Mouse (Mus musculus) heart, adult 2 months (tissue): Measurements from ENCODE around the gene Runx3. TPM values are rescaled to one million over a fixed set of nuclear protein-coding genes. Genes with fewer than 3 reads are reported as not detected.

ENCODE experiments used
- DNase-seq, 2 experiments: peaks; one replicate each; pipeline ENCODE4 v3.0.0; 2021
- H3K27ac ChIP-seq: fragments of 200-600 bp; 2 replicates; pipeline ENCODE4 v1.8.1; 2022
- H3K27me3 ChIP-seq: fragments of 200-500 bp; 2 replicates; pipeline ENCODE4 v1.6.1; 2012; ENCODE audit warnings: mild to moderate bottlenecking, low read length, inconsistent platforms, mixed read lengths; ENCODE audit not compliant: control insufficient read depth, insufficient read depth
- H3K36me3 ChIP-seq: fragments of 200-500 bp; 2 replicates; pipeline ENCODE4 v1.6.1; 2012; ENCODE audit warnings: low read length, inconsistent platforms; ENCODE audit not compliant: control insufficient read depth, insufficient read depth
- H3K4me1 ChIP-seq: fragments of 200-500 bp; 2 replicates; pipeline ENCODE4 v1.6.1; 2011; ENCODE audit warnings: low read length; ENCODE audit not compliant: control insufficient read depth, insufficient read depth
- H3K4me3 ChIP-seq: fragments of 200-600 bp; 2 replicates; pipeline ENCODE4 v1.8.1; 2022
- H3K79me2 ChIP-seq: fragments of 200-500 bp; replicated peaks from 2 replicates; pipeline ENCODE4 v1.6.1; 2012; ENCODE audit warnings: mild to moderate bottlenecking, inconsistent platforms, low read length, moderate library complexity, mixed read lengths; ENCODE audit not compliant: control insufficient read depth, insufficient read depth
- H3K9ac ChIP-seq: fragments of 200-500 bp; 2 replicates; pipeline ENCODE4 v1.6.1; 2012; ENCODE audit warnings: low read depth, mild to moderate bottlenecking, control low read depth, inconsistent platforms, low read length, mixed read lengths
- CTCF ChIP-seq: fragments of 200-600 bp; IDR thresholded peaks from 2 replicates; pipeline ENCODE4 v1.8.1; 2022; ENCODE audit warnings: antibody characterized with exemption, mild to moderate bottlenecking, moderate library complexity
- EP300 ChIP-seq: fragments of 200-500 bp; IDR thresholded peaks from 2 replicates; pipeline ENCODE4 v1.6.1; 2011; ENCODE audit warnings: low read depth, low read length, control low read depth; ENCODE audit not compliant: insufficient read depth
- POLR2A ChIP-seq: fragments of 200-500 bp; IDR thresholded peaks from 2 replicates; pipeline ENCODE4 v1.6.1; 2011; ENCODE audit warnings: mild to moderate bottlenecking, low read depth, low read length, control low read depth; ENCODE audit not compliant: insufficient read depth
- WGBS: fragments of 180-500 bp; shearing (Covaris S2); methylation state at CpG from one replicate; pipeline ENCODE4 v1.1.7; 2018; 5-methylcytosine and 5-hydroxymethylcytosine counted together
- intact Hi-C: fragments of 180-260 bp; cut with DNase I; formaldehyde crosslinking; loops from one replicate; pipeline ENCODE4 v1.15.1; 2025
- polyA plus RNA-seq: library from polyadenylated mRNA; depleted of rRNA; stranded (reverse); fragments of >200 nt; gene quantifications from 2 replicates; pipeline ENCODE4 v1.2.3, GENCODE M21; 2012
- total RNA-seq, 2 experiments: library from RNA; stranded (reverse); gene quantifications; 2 replicates each; pipeline ENCODE4 v1.2.3; 2021

The Runx3 gene
- total and polyA plus RNA-seq, 3 experiments, result 0.39 to 1.2 (median 0.97) TPM

DNA sequence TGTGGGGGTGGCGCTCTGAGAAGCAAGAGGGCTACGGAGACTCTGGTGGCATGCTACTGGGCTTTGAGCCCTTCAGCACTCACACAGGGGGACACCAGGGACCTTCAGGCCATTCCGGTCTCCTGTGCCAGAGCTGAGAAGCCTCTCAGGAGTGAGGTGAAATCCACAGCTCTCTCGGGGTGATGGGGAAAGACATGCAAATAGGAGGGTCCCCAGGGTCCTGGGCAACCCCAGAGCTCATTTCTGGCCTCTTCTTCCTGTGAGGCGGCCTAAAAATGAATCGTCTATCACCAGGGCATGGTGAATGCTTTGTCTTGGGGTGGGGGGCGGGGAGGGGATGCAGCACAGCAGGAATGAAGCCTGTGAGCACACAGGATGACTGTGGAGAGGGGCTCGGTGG, 15.8 kb downstream of the Runx3 start:
- intact Hi-C loops, result no loop called here
- DNase-seq, result no peak
- 58% methylated on average over 8 of the region's 8 CpGs for WGBS
- Histone ChIP-seq H3K27me3 (peaks cover 6% of the 10 kb centered on the region), H3K4me3 (no peak overlapping the region), H3K9ac (no peak overlapping the region), H3K79me2 (no peaks in the 10 kb centered on the region), H3K36me3 (no peaks in the 10 kb centered on the region), H3K27ac (no peak overlapping the region), H3K4me1 (no peaks in the 10 kb centered on the region)
- TF ChIP-seq CTCF, result no peak
- no peak for TF ChIP-seq EP300
- TF ChIP-seq POLR2A, result no peak

DNA sequence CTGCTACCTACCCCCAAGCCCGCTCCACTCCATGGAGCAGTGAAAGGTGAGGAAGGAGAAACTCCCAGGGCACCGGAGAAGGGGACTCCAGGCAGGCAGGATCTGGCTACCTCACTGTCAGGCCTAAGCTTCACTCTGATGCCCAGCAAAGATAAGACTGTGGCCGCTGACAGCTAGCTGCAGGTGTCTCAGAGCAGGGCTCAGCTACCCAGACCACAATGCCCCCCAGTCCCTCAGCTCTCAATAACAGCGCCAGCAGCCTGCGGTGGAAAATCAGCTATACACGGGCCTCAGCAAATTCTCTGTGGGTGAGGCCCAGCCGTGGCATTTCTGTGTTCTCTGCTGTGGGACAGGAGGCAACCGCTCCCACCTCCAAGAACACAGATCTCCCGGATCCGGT, 16.2 kb downstream of the Runx3 start:
- Histone ChIP-seq H3K27me3 (peaks cover 8% of the 10 kb centered on the region), H3K36me3 (no peaks in the 10 kb centered on the region), H3K27ac (no peak overlapping the region), H3K79me2 (no peaks in the 10 kb centered on the region), H3K4me1 (no peaks in the 10 kb centered on the region), H3K9ac (no peak overlapping the region), H3K4me3 (no peak overlapping the region)
- no peak for DNase-seq
- intact Hi-C loops, result no loop called here
- 69% methylated on average over 10 of the region's 10 CpGs for WGBS
- TF ChIP-seq EP300, result no peak

DNA sequence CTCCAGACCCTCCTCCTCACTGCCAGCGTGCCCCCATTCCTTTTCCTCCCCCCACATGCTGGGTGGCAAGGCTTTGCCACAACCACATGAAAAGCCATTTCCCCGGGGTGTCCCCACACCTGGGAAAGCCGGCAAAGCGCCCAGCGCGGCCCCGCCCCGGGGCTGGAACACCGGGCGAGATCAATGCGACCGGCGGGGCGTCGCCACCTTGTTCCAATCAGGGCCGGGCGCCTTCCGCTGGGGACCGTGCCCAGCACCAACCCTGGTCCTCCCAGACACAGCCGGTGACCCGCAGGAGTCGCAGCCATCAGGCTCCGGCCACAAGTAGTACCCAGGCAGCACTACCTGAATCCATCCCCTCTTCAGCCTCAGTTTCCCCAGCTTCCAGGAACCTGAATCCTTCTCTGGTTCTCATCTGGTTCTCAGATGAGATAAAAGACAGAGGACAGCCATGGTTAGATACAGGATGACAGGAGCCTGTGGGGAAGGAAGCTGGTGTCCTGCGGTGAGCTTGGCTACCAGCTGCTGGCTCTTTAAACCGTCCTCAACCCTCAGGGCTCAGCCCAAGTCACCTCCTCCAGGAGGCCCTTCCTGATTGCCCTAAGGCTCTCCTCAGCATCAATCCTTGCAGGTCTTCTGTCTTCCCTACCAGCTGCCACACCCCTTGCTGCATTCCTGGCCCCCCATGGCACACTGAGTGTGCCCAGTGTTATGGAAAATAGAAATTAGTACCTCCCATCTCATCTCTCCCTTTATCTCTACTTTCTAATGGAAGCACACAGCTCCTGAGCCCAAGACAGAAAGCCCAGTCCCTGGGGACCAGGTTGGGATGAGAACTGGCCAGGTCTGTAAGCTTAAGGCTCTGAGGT, 20.4 kb downstream of the Runx3 start:
- Histone ChIP-seq H3K36me3 (no peaks in the 10 kb centered on the region), H3K79me2 (no peaks in the 10 kb centered on the region), H3K4me3 (no peak overlapping the region), H3K27me3 (peaks cover 13% of the 10 kb centered on the region), H3K27ac (no peak overlapping the region), H3K9ac (no peak overlapping the region), H3K4me1 (no peaks in the 10 kb centered on the region)
- no peak for TF ChIP-seq EP300
- no peak for TF ChIP-seq CTCF
- no peak for TF ChIP-seq POLR2A
- no peak for DNase-seq
- WGBS, result 3% methylated on average over 25 of the region's 25 CpGs
- intact Hi-C loops, result no loop called here

DNA sequence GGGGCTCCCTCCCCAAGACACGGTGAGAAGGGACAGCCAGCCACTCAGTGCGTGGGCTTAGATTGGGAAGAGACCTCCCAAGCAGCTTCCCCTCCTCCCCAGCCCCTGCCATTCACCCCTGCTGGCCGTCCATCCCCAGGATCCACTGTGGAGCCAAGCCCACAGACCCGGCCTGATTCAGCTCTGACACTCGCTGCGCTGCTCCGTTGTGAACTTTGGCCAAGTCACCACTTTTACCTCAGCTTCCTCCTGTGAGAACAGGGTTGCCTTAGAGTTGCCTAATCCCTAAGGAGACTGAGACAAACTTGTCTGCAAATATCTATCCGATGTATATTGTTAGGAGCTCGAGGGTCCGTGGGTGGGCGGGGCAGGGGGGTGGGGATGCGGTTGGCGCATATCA, 21.3 kb downstream of the Runx3 start:
- H3K27me3 ChIP-seq, result peaks cover 13% of the 10 kb centered on the region
- no peak for DNase-seq
- H3K9ac ChIP-seq, result no peak overlapping the region
- no peak overlapping the region for H3K27ac ChIP-seq
- intact Hi-C loops, result no loop called here
- H3K4me1 ChIP-seq, result no peaks in the 10 kb centered on the region
- H3K4me3 ChIP-seq, result no peak overlapping the region
- no peaks in the 10 kb centered on the region for H3K79me2 ChIP-seq
- no peak for TF ChIP-seq POLR2A
- TF ChIP-seq CTCF, result no peak
- TF ChIP-seq EP300, result no peak
- no peaks in the 10 kb centered on the region for H3K36me3 ChIP-seq
- 4% methylated on average over 13 of the region's 13 CpGs for WGBS

DNA sequence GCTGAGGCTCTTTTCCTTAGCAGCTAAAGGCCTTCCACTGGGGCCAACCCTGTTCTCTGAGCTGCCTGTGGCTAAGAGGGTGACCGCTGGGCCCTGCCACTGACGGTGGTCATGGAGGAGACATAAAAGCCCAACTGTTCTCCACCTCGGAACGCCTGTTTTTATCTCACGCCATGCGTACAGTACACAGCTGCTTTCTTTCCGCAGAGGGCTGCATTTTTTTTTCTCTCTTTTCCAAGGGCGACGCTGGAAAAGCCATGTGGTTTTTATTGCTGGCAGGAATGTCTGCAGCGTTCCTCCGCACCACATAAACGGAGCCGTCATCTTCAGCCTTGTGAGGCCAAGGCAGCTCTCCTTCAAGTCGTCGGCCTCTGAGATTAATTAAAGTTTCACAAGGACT, 26.3 kb downstream of the Runx3 start:
- WGBS, result 30% methylated on average over 15 of the region's 15 CpGs
- intact Hi-C loops, result no loop called here

DNA sequence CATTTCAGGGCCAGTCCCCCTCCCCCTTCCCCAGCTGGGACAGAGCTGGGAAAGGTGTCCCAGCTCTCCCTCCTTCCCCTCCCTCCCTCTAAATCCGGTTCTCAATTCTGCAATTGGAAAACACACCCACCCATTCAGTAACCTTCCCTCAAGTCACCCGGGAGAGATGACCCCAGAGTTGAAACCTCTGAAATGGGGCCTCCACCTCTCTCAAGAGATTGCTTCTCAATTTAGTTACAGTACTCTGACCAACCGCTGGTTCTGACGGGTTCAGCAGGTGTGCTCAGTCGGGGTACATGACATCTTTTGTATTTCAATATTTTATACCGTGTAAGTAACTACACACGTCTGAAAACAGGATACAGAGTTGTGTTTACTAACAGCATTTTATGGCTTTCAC, 28.2 kb downstream of the Runx3 start:
- TF ChIP-seq POLR2A, result no peak
- intact Hi-C loops, result no loop called here
- Histone ChIP-seq H3K27me3 (peaks cover 31% of the 10 kb centered on the region), H3K4me1 (no peaks in the 10 kb centered on the region), H3K9ac (no peak overlapping the region), H3K4me3 (no peak overlapping the region), H3K36me3 (no peaks in the 10 kb centered on the region), H3K79me2 (no peaks in the 10 kb centered on the region), H3K27ac (no peak overlapping the region)
- WGBS, result 27% methylated on average over 7 of the region's 7 CpGs
- DNase-seq, result no peak

More for the DNA sequence above, 26.3 kb downstream of the Runx3 start:
- Histone ChIP-seq H3K36me3 (no peaks in the 10 kb centered on the region), H3K27me3 (peaks cover 19% of the 10 kb centered on the region), H3K9ac (no peak overlapping the region), H3K79me2 (no peaks in the 10 kb centered on the region), H3K4me3 (no peak overlapping the region), H3K27ac (no peak overlapping the region), H3K4me1 (no peaks in the 10 kb centered on the region)
- DNase-seq, result no peak
- TF ChIP-seq EP300 (no peak), CTCF (no peak), POLR2A (no peak)
